Mouse (Mus musculus): ENCODE data around the gene Cacnb2.

DNA sequence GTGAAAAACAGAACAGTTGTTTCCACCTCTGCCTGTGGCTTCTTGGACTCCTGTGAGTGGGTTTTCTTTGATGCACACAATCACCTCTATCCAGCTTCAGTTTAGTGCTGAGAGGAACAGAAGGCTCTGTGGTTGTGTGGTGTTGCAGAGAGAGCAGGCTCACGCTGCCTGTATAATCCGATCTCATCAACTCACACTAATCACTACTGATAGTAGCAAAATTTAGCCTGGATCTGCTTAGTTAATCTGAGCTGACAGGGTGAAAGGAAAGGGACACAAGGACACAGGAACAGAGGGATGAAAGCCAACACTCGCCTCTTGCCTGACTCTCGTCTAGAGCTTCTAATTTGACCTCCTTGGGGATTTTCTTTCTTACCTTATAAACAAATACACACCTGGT lies 160.0 kb downstream of the Cacnb2 start:
- no peak for TF ChIP-seq POLR2A (IDR thresholded peaks at IDR 0.05; ENCODE audit: borderline replicate concordance, extremely low read depth, insufficient read depth, insufficient read length, poor library complexity, severe bottlenecking)
- no peak for TF ChIP-seq CTCF (IDR thresholded peaks at IDR 0.05; ENCODE audit: borderline replicate concordance, extremely low read depth, insufficient read depth, insufficient read length)
